Mouse (Mus musculus): ENCODE results near the gene Slc36a4.

The Slc36a4 gene

DNA sequence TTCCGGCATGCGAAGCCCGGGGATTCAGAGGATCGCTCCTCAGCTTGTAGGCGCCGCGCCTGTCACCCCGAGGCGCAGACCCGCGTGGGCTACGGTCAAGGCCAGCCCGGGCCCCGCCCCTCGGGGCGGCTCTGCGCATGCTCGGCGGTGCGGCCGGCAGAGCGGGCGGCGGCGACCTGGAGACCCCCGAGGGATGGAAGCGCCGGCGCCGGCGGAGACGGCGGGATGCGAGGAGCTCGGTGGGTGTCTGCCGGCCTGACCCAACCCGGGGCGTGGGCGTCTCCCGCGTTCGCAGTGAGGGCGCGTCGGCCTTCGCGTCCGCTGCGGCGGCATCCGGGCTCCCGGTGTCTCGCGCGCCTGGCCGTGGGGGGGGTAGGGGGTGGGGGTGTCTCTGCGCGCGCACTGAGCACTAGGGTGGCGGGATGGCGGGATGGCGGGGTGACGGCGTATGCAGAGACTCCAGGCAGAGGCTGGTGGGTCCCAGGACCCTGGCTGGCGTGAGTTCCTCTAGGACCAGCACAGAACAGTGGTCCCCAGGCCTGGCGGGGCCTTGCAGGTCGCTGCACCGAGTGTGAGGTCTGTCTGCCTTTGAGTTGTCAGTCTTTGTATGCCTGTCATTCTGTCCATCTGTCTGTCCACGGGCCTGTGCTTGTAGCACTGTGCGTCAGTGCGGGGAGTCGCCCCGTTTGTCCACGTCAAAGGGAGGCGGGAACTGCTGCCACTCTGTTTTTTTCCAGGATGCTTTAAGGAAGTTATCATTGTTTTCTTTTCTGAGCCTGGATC is at the start of gene Slc36a4:
Gene Slc36a4 (plus strand): TSS at position 140 of the 783 bp plus-strand sequence.
- peak; percentile 83 to 90 for DNase-seq

DNA sequence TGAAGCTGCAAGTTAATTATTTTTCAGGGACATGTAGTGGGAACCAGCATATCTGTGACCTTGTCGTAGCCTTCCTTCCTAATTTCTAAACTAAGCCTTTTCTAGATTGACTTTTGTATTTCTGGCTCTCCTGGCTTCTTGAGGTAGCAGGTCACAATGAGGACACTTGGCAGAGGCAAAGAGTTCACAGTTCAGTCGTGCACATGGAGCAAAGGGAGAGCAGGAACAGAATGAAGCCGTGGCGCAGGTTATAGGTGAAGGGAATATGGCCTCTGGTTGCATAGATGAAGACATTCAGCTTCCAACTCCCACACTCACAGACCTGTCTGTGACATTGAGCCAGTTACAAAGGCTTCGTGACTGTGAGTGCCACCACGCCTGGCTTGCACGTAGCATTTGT is 44.9 kb upstream of the Slc36a4 start:
- no peak for DNase-seq

DNA sequence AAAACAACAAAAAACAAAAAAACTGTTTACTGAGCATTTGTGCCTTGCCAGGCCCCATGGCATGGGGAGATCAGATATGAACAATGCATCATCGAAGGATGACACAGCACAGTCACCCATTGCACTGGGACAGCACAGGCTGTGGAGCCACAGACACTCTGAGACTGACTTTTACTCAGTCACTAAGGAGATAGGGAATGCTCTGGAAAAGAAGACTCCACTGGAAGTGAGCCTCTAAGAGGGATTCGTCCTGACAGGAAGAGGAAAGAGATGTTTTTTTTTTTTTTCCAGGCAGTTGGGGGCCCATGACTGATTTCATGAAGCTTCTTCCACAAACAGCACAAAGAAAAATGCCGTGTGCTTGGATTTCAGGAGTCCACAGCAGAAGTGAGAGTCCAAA is 40.1 kb upstream of the Slc36a4 start:
- DNase-seq: no peak

DNA sequence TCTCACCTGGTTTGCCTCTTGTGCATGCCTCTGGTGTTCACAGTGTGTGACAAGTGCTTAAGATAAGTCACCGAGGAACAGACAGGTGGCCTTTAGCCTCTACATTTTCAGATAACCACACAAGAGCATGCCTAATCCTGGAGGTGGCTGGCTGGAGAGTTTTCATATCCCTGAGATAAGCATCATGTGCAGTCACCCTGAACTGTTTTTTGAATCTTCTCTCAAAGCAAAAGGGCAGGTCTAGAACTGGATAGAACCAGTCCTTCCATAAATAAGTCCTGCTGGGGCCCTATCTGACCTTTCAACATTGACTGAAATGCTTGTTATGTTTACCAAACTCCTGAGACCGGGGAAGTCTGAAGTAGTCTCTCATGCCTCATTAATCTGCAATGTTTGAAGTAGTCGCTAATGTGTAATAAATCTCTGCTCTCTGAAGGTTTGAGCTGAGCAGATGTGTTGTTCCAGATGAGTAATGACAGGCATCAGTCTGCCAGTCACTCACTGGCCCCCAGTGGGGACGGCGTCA is 39.5 kb upstream of the Slc36a4 start:
- no peak for DNase-seq

DNA sequence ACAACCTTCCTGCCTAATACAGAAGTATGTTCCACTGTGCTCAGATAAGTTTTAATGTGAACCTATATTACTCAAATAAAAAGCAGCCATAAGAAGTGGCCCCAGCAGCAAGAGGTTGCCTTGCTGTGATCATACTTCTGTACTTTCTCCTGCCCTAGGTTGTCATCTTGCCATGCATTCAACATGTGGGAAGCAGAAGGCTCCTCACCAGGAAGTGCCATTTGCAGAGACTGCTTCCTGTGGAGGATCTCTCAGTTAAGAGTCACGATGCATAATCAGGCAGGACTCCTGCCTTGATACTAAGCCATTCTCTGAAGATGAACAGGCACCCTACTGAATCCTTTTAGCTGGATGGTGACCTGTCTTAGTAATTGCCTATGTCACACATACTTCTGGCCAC is 37.3 kb upstream of the Slc36a4 start:
- no peak for DNase-seq

DNA sequence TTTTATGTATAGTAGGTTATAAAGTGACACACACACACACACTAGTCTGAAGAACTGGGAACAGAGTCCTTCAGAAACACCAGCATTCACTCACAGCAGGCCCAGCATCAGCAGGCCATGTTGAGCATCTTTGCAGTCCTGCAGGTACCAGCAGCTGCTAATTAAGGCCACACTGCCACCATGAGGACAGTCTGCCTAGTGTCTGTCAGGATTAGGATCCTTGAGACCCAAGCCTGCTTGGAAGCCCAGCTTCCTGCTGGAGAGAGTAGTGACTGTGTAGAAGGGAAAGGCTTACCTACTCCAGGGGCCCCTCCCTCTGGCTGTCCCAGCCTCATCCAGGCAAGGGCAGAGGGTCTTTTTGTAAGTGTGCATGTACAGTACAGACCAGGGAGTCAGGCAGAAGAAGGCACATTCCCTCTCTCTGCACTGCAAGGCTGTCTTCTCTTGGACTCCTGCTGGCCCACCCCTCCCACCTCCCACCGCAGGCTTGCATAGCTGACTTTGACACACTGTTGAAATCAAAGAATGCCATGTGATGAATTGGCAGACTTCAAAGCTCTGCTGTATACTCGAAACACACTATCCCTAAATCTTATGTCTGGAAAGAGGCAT is 27.6 kb upstream of the Slc36a4 start:
- peak; percentile 46 to 69 for DNase-seq

DNA sequence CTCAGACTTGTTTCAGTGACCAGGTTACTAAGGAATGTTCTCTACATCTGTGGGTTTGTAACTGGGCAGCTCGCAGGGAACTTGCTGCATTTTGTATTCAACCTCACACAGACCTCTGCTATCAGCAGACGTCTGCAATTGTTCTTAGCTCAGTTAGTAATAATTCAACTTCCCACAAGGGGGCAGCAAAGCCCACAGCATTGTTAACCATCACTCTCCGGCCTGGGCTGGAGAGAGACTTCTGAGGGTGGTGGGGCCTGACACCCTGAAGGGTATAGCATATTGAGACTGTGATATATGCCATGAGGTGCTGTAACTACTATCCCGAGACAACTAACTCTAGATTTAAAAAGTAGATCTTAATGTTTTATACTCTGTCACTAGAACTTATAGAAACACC is 24.3 kb upstream of the Slc36a4 start:
- DNase-seq: peak; percentile 61 to 80

DNA sequence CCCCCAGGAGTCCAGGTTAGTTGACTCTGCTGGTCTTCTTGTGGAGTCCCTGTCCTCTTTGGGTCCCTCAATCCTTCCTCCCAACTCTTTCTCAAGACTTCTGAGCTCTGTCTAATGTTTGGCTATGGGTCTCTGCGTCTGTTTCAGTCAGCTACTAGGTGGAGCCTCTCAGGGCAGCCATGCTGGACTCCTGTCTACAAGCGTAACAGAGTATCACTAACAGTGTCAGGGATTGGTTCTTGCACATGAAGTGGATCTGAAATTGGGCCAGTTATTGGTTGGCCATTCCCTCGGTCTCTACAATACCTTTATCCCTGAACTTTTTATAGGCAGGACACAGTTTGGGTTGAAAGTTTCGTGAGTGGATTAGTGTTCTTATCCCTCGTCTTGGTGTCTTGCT is 22.2 kb upstream of the Slc36a4 start:
- DNase-seq: no peak

DNA sequence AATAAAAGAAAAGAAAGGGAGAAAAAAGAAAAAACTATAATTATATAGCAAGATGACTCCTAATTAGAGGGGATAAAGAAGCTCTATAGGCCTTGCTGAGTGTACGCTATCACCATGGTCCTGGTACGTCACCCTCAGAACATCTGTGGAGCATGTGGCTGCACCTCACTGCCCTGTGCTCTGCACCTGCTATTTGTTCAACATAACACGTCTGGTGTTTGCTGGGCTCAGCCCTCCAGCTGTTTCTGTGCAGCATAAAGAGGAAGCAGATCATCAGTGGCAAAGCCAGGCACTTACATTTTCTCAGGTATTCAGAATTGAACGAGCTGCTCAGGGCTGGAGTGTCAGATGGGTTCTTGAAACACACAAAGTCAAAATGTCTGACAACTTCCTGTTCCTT is 15.7 kb upstream of the Slc36a4 start:
- DNase-seq: no peak

DNA sequence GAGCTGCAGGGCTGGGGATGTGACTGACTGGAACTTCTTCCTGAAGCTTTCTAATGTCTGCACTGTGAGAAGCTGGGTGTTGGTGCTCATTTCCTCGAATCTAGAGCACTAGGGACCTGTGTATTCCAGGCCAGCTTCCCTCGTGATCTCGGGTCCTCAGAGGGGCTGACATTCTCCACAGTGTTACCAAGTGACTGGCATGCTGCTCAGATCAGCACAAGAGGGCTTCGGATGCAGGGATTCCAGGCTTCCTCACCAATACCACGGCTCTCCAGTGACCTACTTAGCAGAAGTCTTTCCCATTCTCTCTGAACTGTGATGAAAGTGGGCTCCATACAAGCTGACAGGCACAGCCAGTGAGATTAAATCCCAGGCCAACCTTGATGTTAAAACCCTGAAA is 14.5 kb upstream of the Slc36a4 start:
- no peak for DNase-seq

DNA sequence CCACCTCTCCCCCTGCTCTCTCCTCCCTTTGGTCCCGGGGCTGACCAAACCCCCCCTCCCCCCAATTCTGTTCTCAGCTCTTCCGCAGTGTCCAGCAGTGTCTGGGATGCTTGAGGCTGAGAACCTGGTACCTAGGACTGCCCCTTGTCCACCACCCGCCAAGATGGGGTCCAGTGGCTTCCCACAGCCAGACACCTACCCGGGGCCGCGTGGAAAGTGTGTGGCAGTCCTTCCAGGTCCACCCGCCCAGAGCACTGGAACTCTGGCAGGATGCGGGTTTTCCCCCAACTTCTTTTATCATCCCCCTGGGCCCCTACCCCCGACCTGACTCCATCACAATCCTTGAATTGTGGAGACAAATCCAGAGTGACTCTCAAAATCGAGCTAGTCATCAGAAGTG is 3.8 kb upstream of the Slc36a4 start:
- DNase-seq: no peak

DNA sequence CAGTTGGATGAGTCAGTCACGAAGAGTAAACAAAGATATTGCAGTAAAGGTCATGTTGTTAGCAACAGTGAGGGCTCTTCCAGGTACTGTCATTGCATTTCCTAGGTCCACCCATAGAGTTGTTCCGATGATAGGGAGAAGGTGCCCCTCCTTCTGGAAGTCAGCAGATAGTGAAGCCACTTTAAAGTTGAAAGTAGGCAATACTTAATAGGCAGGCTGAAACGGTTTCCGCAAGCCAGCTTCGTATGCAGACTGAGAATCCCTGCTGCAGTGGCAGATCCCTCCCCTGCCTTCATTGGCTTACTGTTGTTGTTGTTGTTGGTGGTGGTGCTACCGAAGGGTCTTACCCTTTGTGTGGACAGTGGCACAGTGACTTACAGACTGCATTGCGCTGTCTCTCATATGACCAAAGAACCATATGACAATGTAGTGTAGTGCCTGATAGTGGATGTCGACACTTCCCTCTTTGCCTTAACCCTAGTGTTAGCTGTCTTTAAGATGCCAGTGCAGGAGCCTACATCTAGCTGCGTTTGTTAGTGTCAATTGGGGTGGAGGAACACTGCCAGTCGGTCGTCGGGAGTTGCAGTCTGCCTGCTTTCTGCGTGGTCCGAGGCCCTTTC is 449 bp upstream of the Slc36a4 start:
- DNase-seq: peak; percentile 13 to 16

DNA sequence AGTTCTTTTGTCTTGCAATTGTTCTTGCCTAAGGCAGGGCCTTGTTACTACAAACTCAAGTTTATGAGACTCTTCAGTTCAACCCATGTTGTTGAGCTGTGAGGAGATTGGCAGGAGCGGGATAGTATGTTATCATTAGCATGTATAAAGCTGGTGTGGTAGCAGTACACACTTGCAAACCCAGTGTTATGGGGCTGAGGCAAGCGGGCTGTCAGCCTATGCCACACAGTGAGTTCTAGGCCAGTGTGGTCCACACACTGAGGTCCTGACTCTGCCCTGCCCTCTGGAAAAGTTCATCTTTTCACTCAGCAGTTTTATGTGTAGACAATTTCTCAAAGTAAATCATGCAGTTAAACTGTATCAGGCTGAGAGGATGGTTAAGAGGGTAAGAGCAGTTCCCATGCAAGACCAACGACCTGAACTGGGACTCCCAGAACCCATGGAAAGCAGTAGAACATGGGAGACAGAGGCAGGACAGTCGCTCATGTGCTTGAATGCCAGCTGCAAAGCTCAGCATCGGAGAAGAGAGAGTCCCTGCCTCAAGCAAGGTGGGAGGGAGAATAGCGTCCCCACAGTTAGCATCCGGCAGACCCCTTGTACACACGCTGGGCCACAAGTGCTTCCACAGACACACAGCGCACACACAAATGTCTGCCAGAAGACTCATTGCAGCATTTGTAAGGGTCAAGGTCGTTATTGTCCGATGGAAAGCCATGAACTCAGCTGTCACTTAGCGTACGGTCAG is 1.5 kb downstream of the Slc36a4 start:
- DNase-seq: no peak

DNA sequence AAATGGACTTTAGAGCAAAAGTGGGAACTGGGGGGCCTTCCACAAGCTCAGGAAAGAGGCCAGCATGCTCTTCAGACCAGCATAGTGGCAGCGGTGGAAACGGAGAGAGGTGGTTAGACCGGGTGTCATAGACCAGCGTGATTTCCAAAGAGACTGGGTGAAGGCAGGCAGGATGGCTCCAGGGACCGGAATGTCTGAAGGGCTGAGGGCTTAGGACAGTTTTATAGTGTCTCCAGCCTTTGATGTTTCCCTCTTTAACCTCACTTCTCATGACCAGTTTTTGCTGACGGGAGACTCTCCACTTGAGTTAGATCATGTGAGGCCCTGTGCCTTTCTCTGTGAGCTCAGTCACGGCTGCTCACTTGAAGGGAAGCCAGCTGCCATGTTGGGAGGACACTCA is 2.1 kb downstream of the Slc36a4 start:
- no peak for DNase-seq

DNA sequence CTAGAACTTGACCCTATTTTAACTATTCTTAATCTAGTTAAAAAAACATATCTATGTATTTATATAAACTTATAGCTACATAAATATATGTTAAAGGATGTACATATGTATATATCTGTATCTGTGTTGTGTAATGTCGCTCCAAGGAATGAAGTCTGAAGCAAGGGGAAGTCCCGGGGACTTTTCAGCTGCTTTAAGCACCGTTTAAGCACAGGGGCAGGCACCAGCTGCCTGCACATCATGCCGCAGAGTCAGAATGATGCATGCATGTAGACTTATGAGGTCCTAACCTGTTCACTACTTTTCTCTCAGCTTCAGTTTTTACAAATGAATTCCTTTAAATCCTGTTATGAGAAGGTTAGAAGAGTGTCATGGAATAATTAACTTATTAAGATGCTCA is 5.3 kb downstream of the Slc36a4 start:
- DNase-seq: no peak

DNA sequence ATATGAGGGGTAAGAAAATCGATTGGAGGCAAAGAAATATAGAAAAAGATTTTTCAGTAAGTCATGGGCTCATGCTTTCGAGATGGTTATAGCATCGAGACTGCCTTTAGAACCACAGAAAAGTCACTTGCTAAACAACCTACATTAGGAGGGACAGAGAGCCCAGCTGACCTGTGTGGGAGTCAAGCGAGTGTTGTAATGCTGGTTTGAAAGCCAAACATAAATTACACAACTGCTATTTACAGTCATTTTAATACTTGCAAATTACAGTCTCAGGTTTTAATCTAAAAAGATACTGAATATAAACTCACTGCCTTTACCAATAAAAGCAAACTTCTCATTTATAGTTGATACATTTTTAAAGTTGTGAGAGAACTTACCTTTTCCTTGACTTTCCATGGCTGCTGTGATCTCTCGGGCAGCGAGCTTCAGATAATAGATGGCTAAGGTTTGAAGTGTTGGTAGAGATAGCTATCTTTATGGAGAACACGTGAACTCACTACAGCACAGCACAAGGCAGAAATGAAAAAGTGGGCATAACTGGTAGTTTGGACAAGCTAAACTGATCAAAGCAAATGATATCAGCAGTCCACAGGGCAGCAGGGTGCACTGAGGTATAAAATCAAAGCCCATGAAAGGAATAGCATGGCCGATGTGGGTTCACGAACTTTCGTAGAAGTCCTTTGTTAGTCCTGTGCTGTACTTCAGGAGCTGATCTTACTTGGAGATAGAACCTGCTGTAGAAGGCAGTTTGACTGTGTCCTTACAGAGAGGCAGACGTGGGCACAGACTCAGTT is 5.9 kb downstream of the Slc36a4 start:
- no peak for DNase-seq

DNA sequence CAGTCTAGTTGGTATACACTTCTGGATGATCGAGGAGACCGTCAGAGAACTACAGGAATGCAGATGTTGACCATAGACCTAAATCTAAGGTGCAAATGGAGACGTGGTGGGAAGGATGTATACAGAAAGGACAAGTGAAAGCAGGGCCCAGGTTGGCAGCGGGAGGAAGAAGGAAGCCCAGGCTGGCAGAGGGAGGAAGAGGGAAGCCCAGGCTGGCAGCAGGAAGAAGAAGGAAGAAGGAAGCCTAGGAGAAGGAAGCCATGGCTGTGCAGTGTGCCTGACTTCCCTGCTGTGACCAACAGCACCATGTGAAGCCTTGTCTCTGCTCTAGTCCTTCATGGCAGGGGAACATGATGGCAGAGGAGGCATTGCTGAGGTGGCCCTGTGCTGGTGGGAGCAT is 7.8 kb downstream of the Slc36a4 start:
- no peak for DNase-seq

DNA sequence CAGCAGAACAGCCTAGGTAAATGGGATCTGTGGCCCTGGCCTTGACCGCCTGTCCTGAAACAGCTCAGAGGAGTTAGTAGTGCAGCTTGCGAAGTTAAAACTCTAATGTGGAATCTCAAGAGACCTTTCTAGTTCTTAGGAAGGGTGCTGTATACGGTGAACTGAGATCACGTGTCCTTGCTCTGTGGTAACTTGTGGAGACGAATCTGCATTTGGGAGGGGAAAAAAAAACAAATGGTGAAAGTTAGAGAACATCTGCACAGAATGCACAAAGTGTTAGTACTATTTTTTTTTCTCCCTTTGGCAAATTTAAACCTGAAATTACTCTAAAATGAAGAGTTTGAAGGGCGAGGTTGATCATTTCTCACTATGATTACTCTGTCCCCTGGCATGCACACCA is 8.8 kb downstream of the Slc36a4 start:
- no peak for DNase-seq

DNA sequence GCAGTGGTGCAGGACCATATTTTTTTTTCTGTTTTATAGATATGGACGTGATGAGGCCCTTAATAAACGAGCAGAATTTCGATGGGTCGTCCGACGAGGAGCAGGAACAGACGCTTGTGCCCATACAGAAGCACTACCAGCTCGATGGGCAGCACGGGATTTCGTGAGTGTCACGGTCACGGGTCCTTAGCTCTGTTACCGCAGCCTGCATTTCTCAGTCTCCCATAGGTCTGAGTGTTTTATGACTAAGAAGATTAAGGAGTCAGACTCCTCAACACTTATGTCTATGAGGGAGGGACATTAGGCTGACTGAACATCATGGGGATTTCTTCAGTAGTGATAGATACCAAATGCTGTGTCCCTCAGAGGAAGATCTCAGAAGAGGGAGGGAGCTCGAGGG is 10.1 kb downstream of the Slc36a4 start:
- no peak for DNase-seq

DNA sequence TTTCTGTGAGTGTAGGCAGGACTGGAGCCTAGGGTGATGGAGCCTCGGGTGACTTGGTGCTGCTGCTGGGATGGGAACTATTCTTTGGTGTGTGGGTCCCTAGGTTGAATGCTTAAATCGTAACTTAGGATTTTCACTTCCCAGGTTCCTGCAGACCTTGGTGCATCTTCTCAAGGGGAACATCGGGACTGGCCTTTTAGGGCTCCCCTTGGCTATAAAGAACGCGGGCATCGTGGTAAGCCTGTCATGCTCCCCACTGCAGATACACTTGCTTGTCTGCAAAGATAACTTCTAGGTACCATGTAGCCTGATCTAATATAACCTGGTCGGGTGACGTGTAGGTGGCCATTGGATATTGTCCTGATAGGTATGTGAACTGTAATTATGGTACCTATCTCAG is 11.0 kb downstream of the Slc36a4 start:
- no peak for DNase-seq

DNA sequence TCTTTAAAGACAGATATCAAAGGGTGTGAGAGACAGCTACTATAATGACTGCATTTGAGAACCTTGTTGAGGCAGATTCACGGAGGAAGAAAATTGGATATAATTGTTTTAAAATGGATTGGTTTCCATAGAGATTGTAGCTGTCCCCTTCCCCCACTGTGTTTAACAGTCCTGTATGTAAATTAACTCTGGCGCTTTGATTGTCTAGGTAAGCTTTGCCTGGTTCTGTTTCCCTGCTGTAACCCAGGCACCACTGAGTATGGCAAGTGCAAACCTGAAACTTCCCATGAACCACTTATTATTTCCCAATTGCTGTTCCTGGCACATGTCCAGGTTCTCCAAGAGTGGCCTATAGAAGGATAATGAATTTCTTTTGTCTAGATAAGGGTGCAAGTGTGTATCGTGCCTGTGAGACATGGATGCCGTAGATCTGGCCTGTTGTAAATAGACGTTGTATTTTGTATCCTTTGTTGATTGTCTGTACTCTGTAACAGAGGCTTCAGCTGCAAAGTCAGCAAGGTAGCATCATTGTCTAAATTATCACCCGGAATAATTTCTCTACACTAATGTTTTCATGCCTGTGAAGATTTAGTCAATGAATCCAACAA is 11.8 kb downstream of the Slc36a4 start:
- DNase-seq: no peak

DNA sequence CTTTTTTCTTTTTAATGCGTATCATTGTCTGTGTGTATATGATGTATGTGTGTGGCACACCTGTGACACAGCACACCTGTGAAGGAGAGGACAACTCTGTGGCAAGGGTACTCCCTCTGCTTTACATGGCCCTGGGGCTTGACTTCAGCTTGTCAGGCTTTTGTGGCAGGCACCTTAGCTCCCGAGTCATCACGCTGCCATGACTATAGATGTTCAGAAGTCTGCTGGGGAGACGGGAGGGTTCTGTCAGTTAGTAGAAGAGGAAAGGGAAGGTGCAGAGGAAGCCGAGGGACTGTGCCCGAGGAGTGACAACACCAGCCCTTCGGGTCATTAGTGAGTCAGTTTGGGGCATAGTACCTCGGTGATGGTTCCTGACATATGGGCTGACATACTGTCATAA is 13.0 kb downstream of the Slc36a4 start:
- no peak for DNase-seq

Data from cerebellum, postnatal 25 days (tissue).